Mouse (Mus musculus): Measurements from ENCODE around the gene 1700066M21Rik. TPM values are rescaled to one million over a fixed set of nuclear protein-coding genes. Genes with fewer than 3 reads are reported as not detected.

Gene 1700066M21Rik
- polyA plus RNA-seq, 1 experiment from 2014 or later = 6.8 TPM

DNA sequence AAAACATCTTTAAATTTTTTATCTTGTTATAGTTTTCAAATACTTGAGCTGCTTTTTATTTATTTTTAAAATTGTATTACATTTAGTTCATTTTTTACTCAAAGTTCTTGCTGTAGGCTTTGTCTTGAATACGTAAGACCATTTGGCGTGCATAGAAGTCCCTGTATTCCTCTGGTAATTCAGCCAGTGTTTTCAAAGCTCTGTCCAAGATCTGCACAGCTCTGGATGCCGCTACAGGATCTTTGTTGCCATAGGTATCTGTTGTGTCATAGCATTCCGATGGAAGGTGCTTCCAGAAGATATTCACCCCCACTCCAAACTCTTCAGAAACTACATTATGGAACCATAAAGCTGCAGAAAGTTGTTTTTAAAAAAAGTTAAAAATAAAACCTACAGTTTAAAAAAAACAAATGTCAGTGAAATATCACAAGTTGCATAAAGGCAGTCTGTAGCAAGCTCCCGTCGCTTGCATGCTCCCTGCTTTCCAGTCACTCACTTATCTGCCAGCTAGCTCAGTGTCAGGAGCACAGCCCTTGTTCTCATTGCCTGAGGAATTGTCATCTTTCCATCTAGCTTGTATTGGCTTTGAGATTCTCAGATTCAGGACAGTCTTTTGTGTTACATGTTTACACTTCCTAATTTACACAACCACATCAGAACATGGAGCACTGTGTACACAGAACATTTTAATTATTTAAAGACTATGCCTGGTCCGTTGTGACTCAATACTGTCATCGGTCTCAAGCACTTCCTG is 11.2 kb downstream of the 1700066M21Rik start:
- Histone ChIP-seq H3K4me3 (ENCODE audit: low read depth, low read length) (no peak overlapping the region), H3K27me3 (ENCODE audit: control insufficient read depth, insufficient read depth, low read depth, low read length) (no peaks in the 10 kb centered on the region), H3K9me3 (replicated peaks; ENCODE audit: control insufficient read depth, low read length) (no peaks in the 10 kb centered on the region), H3K9ac (ENCODE audit: low read depth, low read length) (no peak overlapping the region), H3K27ac (ENCODE audit: low read length) (no peak overlapping the region), H3K36me3 (ENCODE audit: control insufficient read depth, insufficient read depth) (no peaks in the 10 kb centered on the region), H3K4me2 (ENCODE audit: low read depth, low read length) (no peak overlapping the region), H3K4me1 (ENCODE audit: control insufficient read depth, low read depth, low read length) (no peaks in the 10 kb centered on the region)
- ATAC-seq (ENCODE audit: low read depth) = no peak
- 76% methylated on average over 8 of the region's 8 CpGs for WGBS (ENCODE audit: insufficient replicate concordance)

GRCm38 (mm10) chr1:57390993-57391790 is 13.8 kb downstream of the 1700066M21Rik start:
- H3K9me3 ChIP-seq (replicated peaks; ENCODE audit: control insufficient read depth, low read length) = no peaks in the 10 kb centered on the region
- H3K9ac ChIP-seq (ENCODE audit: low read depth, low read length) = no peak overlapping the region
- peaks cover 4% of the 10 kb centered on the region for H3K36me3 ChIP-seq (ENCODE audit: control insufficient read depth, insufficient read depth)
- no peak overlapping the region for H3K27ac ChIP-seq (ENCODE audit: low read length)
- no peaks in the 10 kb centered on the region for H3K4me1 ChIP-seq (ENCODE audit: control insufficient read depth, low read depth, low read length)
- WGBS (ENCODE audit: insufficient replicate concordance) = 78% methylated on average over 4 of the region's 4 CpGs
- no peak overlapping the region for H3K4me2 ChIP-seq (ENCODE audit: low read depth, low read length)
- ATAC-seq (ENCODE audit: low read depth) = peak; percentile 41; the same call in 1 of the 2 replicates
- no peak overlapping the region for H3K4me3 ChIP-seq (ENCODE audit: low read depth, low read length)
- H3K27me3 ChIP-seq (ENCODE audit: control insufficient read depth, insufficient read depth, low read depth, low read length) = no peaks in the 10 kb centered on the region

DNA sequence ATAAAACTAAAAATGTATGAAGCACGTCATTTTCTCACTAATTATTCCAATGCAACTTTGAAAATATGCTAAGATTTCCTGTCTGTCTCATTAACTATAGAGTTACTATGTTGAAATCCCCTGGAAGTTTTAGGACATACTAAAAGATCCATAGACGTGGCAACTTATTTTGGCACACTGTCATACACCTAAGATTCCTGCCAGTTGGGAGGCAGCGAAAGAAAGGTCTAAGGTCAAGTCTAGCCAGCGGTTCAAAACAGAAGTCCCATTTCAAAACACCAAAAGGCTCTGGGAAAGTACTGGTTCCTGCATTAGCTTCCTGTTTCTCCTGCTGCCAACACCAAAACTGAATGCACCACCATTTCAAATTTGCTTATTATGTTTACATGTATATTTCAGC is 15.0 kb downstream of the 1700066M21Rik start:
- H3K27me3 ChIP-seq (ENCODE audit: control insufficient read depth, insufficient read depth, low read depth, low read length) = no peaks in the 10 kb centered on the region
- H3K4me1 ChIP-seq (ENCODE audit: control insufficient read depth, low read depth, low read length) = no peaks in the 10 kb centered on the region
- H3K9me3 ChIP-seq (replicated peaks; ENCODE audit: control insufficient read depth, low read length) = no peaks in the 10 kb centered on the region
- no peak overlapping the region for H3K9ac ChIP-seq (ENCODE audit: low read depth, low read length)
- no peak overlapping the region for H3K4me2 ChIP-seq (ENCODE audit: low read depth, low read length)
- no peak overlapping the region for H3K27ac ChIP-seq (ENCODE audit: low read length)
- peaks cover 6% of the 10 kb centered on the region for H3K36me3 ChIP-seq (ENCODE audit: control insufficient read depth, insufficient read depth)
- H3K4me3 ChIP-seq (ENCODE audit: low read depth, low read length) = no peak overlapping the region
- ATAC-seq (ENCODE audit: low read depth) = no peak
- WGBS (ENCODE audit: insufficient replicate concordance) = 67% methylated on average over 4 of the region's 4 CpGs

DNA sequence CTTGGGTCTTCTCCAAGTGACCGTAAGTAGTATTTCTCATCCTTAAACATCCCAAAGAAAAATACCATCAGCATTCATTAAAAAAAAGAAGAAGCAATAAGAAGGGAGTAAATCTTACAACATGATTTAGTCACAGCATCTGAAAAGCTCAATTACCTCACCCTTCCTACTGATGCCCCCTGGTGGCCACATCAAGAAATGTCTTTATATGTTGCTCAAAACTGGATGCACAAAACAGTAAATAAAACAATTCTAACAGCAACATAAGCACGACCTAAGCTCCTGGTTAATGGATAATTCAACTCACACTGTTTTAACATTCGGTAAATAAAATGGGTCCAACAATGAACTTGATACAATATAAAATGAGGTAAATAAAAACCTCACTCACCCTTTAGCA is 16.6 kb downstream of the 1700066M21Rik start:
- no peaks in the 10 kb centered on the region for H3K4me1 ChIP-seq (ENCODE audit: control insufficient read depth, low read depth, low read length)
- peaks cover 8% of the 10 kb centered on the region for H3K36me3 ChIP-seq (ENCODE audit: control insufficient read depth, insufficient read depth)
- H3K9me3 ChIP-seq (replicated peaks; ENCODE audit: control insufficient read depth, low read length) = no peaks in the 10 kb centered on the region
- H3K27me3 ChIP-seq (ENCODE audit: control insufficient read depth, insufficient read depth, low read depth, low read length) = no peaks in the 10 kb centered on the region
- ATAC-seq (ENCODE audit: low read depth) = no peak
- H3K27ac ChIP-seq (ENCODE audit: low read length) = no peak overlapping the region
- 48% methylated on average over 3 of the region's 3 CpGs for WGBS (ENCODE audit: insufficient replicate concordance)
- H3K4me2 ChIP-seq (ENCODE audit: low read depth, low read length) = no peak overlapping the region
- H3K9ac ChIP-seq (ENCODE audit: low read depth, low read length) = no peak overlapping the region
- H3K4me3 ChIP-seq (ENCODE audit: low read depth, low read length) = no peak overlapping the region

- WGBS (ENCODE audit: insufficient replicate concordance) = 83% methylated on average over 2 of the region's 2 CpGs
- no peak for ATAC-seq (ENCODE audit: low read depth)
- H3K4me1 ChIP-seq (ENCODE audit: control insufficient read depth, low read depth, low read length) = peaks cover under 1% of the 10 kb centered on the region
- no peak overlapping the region for H3K9ac ChIP-seq (ENCODE audit: low read depth, low read length)
- H3K27me3 ChIP-seq (ENCODE audit: control insufficient read depth, insufficient read depth, low read depth, low read length) = no peaks in the 10 kb centered on the region
- H3K4me2 ChIP-seq (ENCODE audit: low read depth, low read length) = no peak overlapping the region
- H3K36me3 ChIP-seq (ENCODE audit: control insufficient read depth, insufficient read depth) = peaks cover 4% of the 10 kb centered on the region
- H3K4me3 ChIP-seq (ENCODE audit: low read depth, low read length) = no peak overlapping the region
- no peaks in the 10 kb centered on the region for H3K9me3 ChIP-seq (replicated peaks; ENCODE audit: control insufficient read depth, low read length)
- H3K27ac ChIP-seq (ENCODE audit: low read length) = no peak overlapping the region
Measured at GRCm38 (mm10) chr1:57400321-57400720, 22.9 kb downstream of the 1700066M21Rik start.

DNA sequence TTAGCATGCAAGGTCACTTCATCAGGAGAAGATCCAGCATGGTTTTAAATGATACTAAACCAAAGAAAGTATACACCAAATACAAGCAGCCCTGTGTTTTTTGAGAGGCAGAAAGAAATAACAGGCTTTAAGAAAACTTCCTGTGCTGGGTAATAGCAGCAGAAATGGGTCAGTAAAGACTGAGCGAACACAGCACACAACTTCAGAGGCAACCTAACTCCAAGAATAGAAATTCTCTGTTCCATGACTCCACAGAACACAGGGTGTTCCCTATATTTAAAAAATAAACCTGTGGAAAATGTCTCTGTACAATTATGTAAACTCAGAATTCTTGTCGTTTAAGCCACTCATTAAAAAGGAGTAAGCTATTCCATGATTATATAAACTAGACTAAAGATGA is 23.5 kb downstream of the 1700066M21Rik start:
- H3K4me3 ChIP-seq (ENCODE audit: low read depth, low read length) = no peak overlapping the region
- H3K4me2 ChIP-seq (ENCODE audit: low read depth, low read length) = no peak overlapping the region
- no peak for ATAC-seq (ENCODE audit: low read depth)
- no peaks in the 10 kb centered on the region for H3K9me3 ChIP-seq (replicated peaks; ENCODE audit: control insufficient read depth, low read length)
- 75% methylated on average over 2 of the region's 2 CpGs for WGBS (ENCODE audit: insufficient replicate concordance)
- H3K4me1 ChIP-seq (ENCODE audit: control insufficient read depth, low read depth, low read length) = peaks cover 6% of the 10 kb centered on the region
- no peak overlapping the region for H3K27ac ChIP-seq (ENCODE audit: low read length)
- no peak overlapping the region for H3K9ac ChIP-seq (ENCODE audit: low read depth, low read length)
- H3K27me3 ChIP-seq (ENCODE audit: control insufficient read depth, insufficient read depth, low read depth, low read length) = no peaks in the 10 kb centered on the region
- H3K36me3 ChIP-seq (ENCODE audit: control insufficient read depth, insufficient read depth) = peaks cover 4% of the 10 kb centered on the region

GRCm38 (mm10) chr1:57402116-57402515 is 24.7 kb downstream of the 1700066M21Rik start:
- Histone ChIP-seq H3K4me3 (ENCODE audit: low read depth, low read length) (no peak overlapping the region), H3K36me3 (ENCODE audit: control insufficient read depth, insufficient read depth) (0 out of 2 replicates have a peak, but pooled peaks cover 2% of the 10 kb centered on the region), H3K4me1 (ENCODE audit: control insufficient read depth, low read depth, low read length) (peaks cover 8% of the 10 kb centered on the region), H3K9me3 (replicated peaks; ENCODE audit: control insufficient read depth, low read length) (no peaks in the 10 kb centered on the region), H3K27ac (ENCODE audit: low read length) (no peak overlapping the region), H3K27me3 (ENCODE audit: control insufficient read depth, insufficient read depth, low read depth, low read length) (no peaks in the 10 kb centered on the region), H3K4me2 (ENCODE audit: low read depth, low read length) (no peak overlapping the region), H3K9ac (ENCODE audit: low read depth, low read length) (no peak overlapping the region)
- no peak for ATAC-seq (ENCODE audit: low read depth)
- WGBS (ENCODE audit: insufficient replicate concordance) = 79% methylated on average over 5 of the region's 5 CpGs

DNA sequence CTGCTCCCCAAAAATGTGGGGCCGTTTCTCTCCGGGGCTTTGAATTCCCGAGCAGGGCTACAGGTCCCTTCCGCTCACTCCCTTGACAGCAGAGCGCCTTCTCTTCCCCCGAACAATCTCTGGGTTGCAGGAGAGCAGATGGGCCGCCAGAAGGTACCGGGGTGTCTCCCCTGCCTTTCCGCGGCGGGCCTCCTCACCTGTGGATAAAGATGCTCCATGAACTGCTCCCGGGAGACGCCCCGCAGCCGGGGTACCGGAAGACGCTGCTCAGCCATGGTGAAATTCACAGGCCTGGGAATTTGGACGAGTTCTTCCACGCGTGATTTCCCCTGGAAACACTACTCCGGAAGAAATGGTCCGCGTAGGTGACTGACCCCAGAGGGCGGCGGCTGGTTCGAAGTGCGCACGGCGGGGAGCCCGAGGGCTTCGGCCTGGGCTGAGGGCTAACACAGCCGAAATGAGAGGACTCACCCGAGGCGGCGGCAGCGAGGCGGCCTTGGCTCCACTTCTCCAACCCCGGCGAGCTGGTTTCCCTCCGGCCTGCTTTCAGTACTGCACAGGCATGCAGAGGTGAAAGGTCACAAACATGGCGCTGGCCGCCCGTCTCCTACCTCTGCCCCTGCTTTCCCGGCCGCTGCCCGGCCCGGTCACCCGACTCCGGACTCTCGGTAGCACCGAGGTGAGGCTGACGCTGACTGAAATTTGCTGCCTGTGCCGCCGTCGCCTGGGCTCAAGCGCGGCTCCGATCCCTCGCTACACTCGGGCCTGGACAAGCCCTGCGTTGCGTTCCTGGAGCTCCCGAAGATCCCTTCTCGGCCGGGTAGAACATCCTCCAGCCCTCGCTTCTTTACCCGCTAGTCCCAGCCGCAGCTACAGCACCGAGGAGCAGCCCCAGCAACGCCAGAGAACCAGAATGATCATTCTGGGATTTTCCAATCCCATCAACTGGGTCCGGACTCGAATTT is 29.0 kb downstream of the 1700066M21Rik start, which contains the start of the genes Maip1 and Tyw5:
Maip1 (plus strand) TSS at position 142 of the 965 bp plus-strand sequence.
Tyw5 (minus strand) TSS at position 915 of the 965 bp plus-strand sequence.
- Histone ChIP-seq H3K27me3 (ENCODE audit: control insufficient read depth, insufficient read depth, low read depth, low read length) (no peaks in the 10 kb centered on the region), H3K4me3 (ENCODE audit: low read depth, low read length) (peak within 1 kb of the TSS; percentile 93), H3K27ac (ENCODE audit: low read length) (peak within 1 kb of the TSS; percentile 90), H3K9me3 (replicated peaks; ENCODE audit: control insufficient read depth, low read length) (no peaks in the 10 kb centered on the region), H3K4me1 (ENCODE audit: control insufficient read depth, low read depth, low read length) (peaks cover 12% of the 10 kb centered on the region), H3K4me2 (ENCODE audit: low read depth, low read length) (peak within 1 kb of the TSS; percentile 90), H3K9ac (ENCODE audit: low read depth, low read length) (peak within 1 kb of the TSS; percentile 88), H3K36me3 (ENCODE audit: control insufficient read depth, insufficient read depth) (no peaks in the 10 kb centered on the region)
- WGBS (ENCODE audit: insufficient replicate concordance) = under 1% methylated on average over 72 of the region's 72 CpGs
- peak; percentile 86 for ATAC-seq (ENCODE audit: low read depth)
